Mouse (Mus musculus) cerebellum, postnatal 10 days (tissue): ENCODE data around the gene St6gal1.

ENCODE experiments used
- DNase-seq, 2 experiments: peaks; one replicate each; pipeline ENCODE4 v3.0.0; 2021; ENCODE audit warnings: mixed read lengths in 2 of 2

The St6gal1 gene

DNA sequence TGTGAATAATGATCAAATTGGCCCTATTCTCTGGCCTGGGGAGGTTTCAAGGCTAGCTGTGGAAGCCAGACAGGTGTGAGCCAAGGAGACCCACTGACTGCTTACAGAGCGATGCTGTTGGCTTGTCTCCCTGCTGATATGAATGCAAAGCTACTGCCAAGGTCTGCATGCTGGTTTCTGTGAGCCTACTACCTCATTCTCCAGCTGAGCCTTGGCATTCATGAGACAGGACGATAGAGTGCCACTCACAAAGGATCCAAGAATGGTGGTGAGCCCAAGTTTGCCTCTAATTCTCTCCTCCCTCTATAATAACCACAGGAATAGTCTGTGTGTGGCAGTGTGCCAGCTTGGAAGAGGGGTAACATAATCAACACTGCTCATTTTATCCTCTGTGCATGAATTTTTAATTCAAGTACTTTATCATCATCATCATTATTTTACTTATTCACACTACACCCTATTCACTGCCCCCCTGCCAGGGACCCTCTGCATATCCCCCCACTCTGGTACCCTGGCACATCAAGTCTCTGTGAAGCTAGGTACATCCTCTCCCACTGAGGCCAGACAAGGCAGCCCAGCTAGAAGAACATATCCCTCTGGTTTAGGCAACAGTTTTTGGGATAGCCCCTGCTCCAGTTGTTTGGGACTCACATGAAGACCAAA lies 139.9 kb downstream of the St6gal1 start:
- DNase-seq: peak; percentile 26 to 56

GRCm38 (mm10) chr16:23369124-23369523 lies 144.6 kb downstream of the St6gal1 start:
- no peak for DNase-seq

DNA sequence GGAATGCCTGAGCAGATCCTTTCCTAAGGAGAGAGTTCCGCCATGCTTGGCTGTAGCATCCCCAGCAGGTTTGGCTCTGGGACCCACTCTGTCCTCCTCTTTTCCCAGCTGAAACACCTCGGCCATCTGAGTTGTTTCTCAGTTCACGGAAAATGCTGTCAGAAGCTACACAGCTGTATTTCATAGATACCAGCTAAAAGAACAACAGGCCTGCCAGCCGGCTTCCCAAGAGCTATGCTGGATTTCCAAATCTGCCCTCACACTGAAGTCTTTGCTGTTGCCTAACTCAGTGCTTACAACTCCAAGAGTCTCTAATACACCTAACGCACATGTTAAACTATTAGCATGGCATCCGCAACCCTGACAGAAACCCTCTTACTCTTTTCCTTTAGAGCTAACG lies 146.2 kb downstream of the St6gal1 start:
- no peak for DNase-seq

DNA sequence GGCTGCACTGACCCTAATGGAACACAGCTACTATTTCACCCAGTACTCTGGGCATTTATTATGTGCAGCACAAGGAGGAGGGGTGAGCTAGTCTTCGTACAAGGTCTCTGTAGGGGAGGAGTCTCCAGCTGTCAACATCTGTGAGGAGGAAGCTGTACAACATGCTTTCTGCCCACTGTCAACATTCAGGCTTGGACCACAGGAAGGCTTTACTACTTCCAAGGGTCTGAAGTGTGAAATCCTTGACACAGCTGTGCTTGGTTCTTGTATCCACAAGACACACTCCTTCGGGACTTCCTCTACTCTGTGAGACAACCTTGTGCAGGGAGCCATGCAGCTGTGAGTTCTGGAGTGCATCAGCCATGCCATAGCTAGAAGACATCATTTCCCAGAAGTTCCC lies 147.8 kb downstream of the St6gal1 start:
- DNase-seq: no peak

- DNase-seq: no peak
These were observed 149.5 kb downstream of the St6gal1 start for GRCm38 (mm10) chr16:23374068-23374467.

DNA sequence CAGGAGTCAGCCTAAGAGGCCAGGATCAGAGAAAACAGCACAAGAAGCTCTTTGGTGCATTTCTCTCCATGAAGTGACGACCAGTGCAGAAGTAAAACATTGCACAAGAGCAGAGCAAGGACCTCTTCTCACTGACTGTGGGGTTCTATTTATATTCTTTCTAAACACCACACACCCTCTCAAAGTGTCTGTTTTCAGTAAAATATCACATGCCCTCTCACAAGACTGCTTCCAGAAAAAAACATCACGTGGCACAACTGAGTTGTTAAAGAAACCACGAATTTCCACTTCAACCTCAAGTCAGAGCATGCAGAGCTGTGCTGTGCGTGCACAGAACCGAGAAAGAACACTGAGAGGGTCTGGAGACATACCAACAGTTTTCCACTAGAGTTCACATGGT lies 150.4 kb downstream of the St6gal1 start:
- DNase-seq: no peak

DNA sequence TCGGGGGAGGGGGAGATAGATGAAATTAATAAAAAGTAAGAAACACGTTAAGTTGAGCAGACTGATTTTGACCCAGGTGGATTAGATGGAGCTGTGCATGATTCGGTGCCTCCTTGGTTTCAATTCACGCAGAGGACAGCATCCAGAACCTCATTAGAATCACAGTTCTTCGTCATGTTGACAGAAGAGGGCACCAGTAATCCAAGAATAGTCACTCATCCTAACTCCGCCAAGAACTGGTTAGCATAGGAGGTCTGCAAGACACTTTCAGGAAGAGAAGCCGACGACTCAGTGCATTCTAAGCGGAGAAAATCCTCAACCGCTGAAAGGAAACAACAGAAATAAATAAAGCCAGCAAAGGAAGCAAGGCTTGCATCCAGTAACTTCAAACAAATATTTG lies 151.6 kb downstream of the St6gal1 start:
- peak; percentile 7 to 13 for DNase-seq

DNA sequence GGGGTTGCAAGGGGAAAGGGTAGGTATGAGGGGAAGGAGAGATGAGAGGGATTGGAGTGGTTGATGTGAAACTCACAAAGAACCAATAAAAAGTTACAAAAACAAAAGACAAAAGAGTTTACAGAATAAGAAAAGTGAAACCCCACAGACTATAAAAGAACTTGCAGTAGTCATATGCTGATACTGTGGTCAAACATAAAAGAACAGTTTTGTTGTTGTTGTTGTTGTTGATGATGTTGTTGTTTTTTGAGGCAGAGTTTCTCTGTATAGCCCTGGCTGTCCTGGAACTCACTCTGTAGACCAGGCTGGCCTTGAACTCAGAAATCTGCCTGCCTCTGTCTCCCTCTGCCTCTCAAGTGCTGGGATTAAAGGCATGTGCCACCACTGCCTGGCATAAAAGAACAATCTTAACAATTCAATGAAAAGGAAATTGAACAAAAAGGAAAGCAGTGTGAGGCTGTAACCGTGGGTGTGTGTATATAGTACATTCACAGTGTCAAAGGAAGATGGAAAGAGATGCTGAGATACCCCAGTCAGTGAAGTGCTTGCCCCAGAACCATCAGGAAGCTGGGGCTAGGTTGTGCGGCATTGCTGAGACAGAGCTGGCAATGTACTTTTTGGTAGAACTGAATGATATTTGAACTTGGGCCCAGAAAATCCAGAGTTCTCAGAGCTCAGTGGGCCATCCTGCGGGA lies 155.1 kb downstream of the St6gal1 start:
- DNase-seq: no peak

- no peak for DNase-seq
These were observed 159.8 kb downstream of the St6gal1 start for GRCm38 (mm10) chr16:23384304-23384703.

DNA sequence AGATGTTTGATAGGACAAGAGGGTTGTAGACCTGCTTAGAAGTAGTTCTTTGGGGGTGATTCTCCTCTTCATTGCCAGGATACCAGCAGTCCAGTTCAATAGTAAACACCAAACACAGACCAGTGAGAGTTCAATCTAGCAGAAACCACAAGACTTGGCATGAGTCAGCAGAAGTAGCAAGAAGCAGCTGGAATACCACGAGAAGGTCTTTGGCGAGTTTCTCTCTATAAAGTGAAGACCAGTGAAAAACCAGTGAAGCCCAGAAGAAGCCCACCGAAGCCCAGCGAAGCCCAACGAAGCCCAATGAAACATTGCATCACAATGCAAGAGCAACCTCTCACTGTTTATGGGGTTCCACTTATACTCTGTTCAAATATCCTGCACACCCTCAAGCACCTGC lies 173.4 kb downstream of the St6gal1 start:
- DNase-seq: no peak

DNA sequence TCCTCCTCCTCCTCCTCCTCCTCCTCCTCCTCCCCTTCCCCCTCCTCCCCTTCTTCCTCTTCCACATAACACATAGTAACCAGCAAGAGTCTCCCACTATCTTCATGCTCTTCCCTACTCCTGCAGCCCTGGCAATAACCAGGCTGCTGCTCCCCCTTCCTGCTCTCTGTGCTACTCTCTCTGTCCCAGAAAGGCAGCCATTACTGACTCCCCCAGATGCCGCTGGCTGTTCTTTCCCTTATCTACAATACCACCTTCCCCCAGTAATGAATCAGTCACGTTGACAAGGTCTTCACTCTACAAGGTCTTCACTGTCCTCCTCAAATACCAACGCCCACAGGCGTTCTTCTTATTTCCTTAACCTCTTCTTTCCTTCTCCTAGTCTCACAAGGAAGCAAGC lies 176.9 kb downstream of the St6gal1 start:
- DNase-seq: no peak

- DNase-seq: no peak
These were observed 177.4 kb downstream of the St6gal1 start for GRCm38 (mm10) chr16:23401959-23402358.

GRCm38 (mm10) chr16:23403008-23403755 lies 178.6 kb downstream of the St6gal1 start:
- peak; percentile 85 to 89 for DNase-seq
